Mouse (Mus musculus): ENCODE measurements around the gene A630076J17Rik. TPM values are rescaled to one million over a fixed set of nuclear protein-coding genes. Genes with fewer than 3 reads are reported as not detected.

Gene A630076J17Rik
- polyA plus RNA-seq, 2 experiments: not detected

DNA sequence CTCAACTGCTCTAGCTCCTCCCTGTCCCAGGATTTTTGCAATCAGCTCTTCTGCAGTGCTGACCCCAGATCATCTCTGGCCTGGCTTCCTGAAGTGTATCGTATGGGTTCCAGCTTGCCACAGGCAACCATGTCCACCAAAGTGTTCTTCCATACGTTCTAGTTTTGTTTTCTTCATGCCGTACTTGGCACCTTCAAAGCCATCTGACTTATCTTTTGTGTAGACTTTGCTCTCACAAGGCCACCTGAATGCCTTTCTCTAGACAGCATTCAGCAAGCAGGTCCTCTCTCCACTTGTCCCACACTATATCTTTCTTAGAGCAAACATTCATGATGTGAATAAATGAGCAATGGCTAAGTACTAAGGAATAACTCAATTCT is 13.3 kb upstream of the A630076J17Rik start:
- Histone ChIP-seq H3K4me2 (ENCODE audit: low read depth) (no peak overlapping the region), H3K27me3 (ENCODE audit: control insufficient read depth, insufficient read depth, low read length) (no peaks in the 10 kb centered on the region), H3K4me1 (replicated peaks; ENCODE audit: control insufficient read depth in 2 of 2, insufficient read depth in 2 of 2, low read length in 1 of 2) (no peaks in the 10 kb centered on the region), H3K36me3 (replicated peaks; ENCODE audit: control insufficient read depth, insufficient read depth, low read depth) (no peaks in the 10 kb centered on the region), H3K9ac (replicated peaks) (no peak overlapping the region), H3K4me3 (ENCODE audit: insufficient read depth in 1 of 2, low read depth in 2 of 2, low read length in 2 of 2) (no peak overlapping the region), H3K27ac (no peak overlapping the region), H3K9me3 (ENCODE audit: control insufficient read depth, low read length) (no peaks in the 10 kb centered on the region)
- WGBS (ENCODE audit: insufficient replicate concordance): 51% methylated on average over 3 of the region's 3 CpGs
- DNase-seq (ENCODE audit: low read depth in 3 of 3, low spot score in 3 of 3): no peak
- no peak for ATAC-seq (ENCODE audit: insufficient read depth)
- TF ChIP-seq CTCF (IDR thresholded peaks at IDR 0.05; ENCODE audit: low read depth): no peak
- TF ChIP-seq EP300 (IDR thresholded peaks at IDR 0.05; ENCODE audit: low read depth): no peak

DNA sequence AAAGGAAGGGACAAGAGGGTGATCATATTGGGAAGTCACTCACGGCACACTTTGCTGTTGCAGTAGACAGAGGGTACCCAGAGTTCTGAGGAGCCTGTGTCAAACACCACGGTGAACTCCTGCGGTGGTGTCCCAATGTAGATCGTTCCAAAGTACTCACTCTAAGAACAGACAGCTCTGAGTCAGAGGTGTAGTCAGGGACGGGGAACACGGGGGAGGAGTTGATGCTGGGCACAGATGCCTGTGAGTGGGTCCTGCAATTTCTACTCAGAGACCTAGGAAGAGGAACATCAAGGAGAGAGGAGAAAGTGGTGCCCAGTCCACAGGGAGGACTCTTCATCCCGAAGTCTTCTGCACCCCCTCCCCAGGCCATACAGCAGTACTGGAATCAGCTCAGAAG is 11.8 kb upstream of the A630076J17Rik start:
- Histone ChIP-seq H3K9me3 (ENCODE audit: control insufficient read depth, low read length) (no peaks in the 10 kb centered on the region), H3K36me3 (replicated peaks; ENCODE audit: control insufficient read depth, insufficient read depth, low read depth) (no peaks in the 10 kb centered on the region), H3K27ac (no peak overlapping the region), H3K4me3 (ENCODE audit: insufficient read depth in 1 of 2, low read depth in 2 of 2, low read length in 2 of 2) (no peak overlapping the region), H3K4me2 (ENCODE audit: low read depth) (no peak overlapping the region), H3K4me1 (replicated peaks; ENCODE audit: control insufficient read depth in 2 of 2, insufficient read depth in 2 of 2, low read length in 1 of 2) (no peaks in the 10 kb centered on the region), H3K9ac (replicated peaks) (no peak overlapping the region), H3K27me3 (ENCODE audit: control insufficient read depth, insufficient read depth, low read length) (no peaks in the 10 kb centered on the region)
- ATAC-seq (ENCODE audit: insufficient read depth) (no peak), DNase-seq (ENCODE audit: low read depth in 3 of 3, low spot score in 3 of 3) (no peak)
- no peak for TF ChIP-seq CTCF (IDR thresholded peaks at IDR 0.05; ENCODE audit: low read depth)
- WGBS (ENCODE audit: insufficient replicate concordance): 65% methylated on average over 7 of the region's 7 CpGs

DNA sequence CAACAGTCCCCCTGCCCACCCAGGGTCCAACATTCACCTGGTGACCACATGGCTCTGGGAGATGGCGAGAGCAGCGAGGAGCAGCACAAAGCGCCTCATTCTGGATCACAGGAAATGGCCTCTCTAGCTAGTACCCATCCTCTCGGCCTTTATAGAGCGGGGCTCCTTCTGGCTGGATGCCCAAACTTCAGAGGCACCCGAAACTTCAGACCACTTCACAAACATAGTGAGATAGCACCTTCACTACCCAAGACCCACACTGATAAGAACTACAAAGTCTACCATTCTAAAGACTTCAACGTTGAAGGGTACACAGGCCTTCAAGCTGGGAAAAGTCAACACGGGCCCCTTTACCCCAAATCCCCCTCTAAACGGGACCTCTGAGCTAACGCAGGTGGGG is 8.8 kb upstream of the A630076J17Rik start, which contains the start of gene Cym:
Cym (minus strand) TSS at position 125 of the 400 bp plus-strand sequence.
- Histone ChIP-seq H3K36me3 (replicated peaks; ENCODE audit: control insufficient read depth, insufficient read depth, low read depth) (no peaks in the 10 kb centered on the region), H3K27me3 (ENCODE audit: control insufficient read depth, insufficient read depth, low read length) (no peaks in the 10 kb centered on the region), H3K4me3 (ENCODE audit: insufficient read depth in 1 of 2, low read depth in 2 of 2, low read length in 2 of 2) (no peak within 1 kb of the TSS), H3K4me1 (replicated peaks; ENCODE audit: control insufficient read depth in 2 of 2, insufficient read depth in 2 of 2, low read length in 1 of 2) (no peaks in the 10 kb centered on the region), H3K9me3 (ENCODE audit: control insufficient read depth, low read length) (no peaks in the 10 kb centered on the region), H3K27ac (no peak within 1 kb of the TSS), H3K9ac (replicated peaks) (no peak within 1 kb of the TSS), H3K4me2 (ENCODE audit: low read depth) (no peak within 1 kb of the TSS)
- ATAC-seq (ENCODE audit: insufficient read depth): no peak
- TF ChIP-seq CTCF (IDR thresholded peaks at IDR 0.05; ENCODE audit: low read depth) (no peak), EP300 (IDR thresholded peaks at IDR 0.05; ENCODE audit: low read depth) (no peak)
- WGBS (ENCODE audit: insufficient replicate concordance): 58% methylated on average over 10 of the region's 10 CpGs
- no peak for DNase-seq (ENCODE audit: low read depth in 3 of 3, low spot score in 3 of 3)

DNA sequence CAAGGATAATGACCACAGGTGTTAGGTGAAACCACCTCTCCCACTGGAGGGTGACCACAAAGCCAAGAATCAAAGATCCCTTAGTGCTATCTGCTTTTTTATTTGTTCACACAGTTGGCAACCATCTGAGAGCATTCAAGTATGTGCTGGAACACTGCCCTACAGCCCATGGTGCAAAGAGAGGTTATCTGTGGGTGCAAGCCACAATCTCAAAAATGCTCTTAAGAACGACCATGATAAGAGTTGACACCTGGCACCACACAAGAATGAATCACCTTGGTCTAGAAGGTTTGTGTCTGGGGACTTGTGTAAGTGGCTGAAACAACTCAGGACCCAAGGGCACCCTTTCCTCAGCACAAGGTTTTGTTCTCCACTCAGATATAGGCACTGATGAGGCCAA is 7.2 kb upstream of the A630076J17Rik start:
- no peak for DNase-seq (ENCODE audit: low read depth in 3 of 3, low spot score in 3 of 3)
- Histone ChIP-seq H3K4me2 (ENCODE audit: low read depth) (no peak overlapping the region), H3K36me3 (replicated peaks; ENCODE audit: control insufficient read depth, insufficient read depth, low read depth) (no peaks in the 10 kb centered on the region), H3K9ac (replicated peaks) (no peak overlapping the region), H3K4me3 (ENCODE audit: insufficient read depth in 1 of 2, low read depth in 2 of 2, low read length in 2 of 2) (no peak overlapping the region), H3K4me1 (replicated peaks; ENCODE audit: control insufficient read depth in 2 of 2, insufficient read depth in 2 of 2, low read length in 1 of 2) (no peaks in the 10 kb centered on the region), H3K27ac (no peak overlapping the region), H3K27me3 (ENCODE audit: control insufficient read depth, insufficient read depth, low read length) (no peaks in the 10 kb centered on the region), H3K9me3 (ENCODE audit: control insufficient read depth, low read length) (no peaks in the 10 kb centered on the region)
- ATAC-seq (ENCODE audit: insufficient read depth): no peak
- WGBS (ENCODE audit: insufficient replicate concordance): 36% methylated on average over 1 of the region's 1 CpGs
- no peak for TF ChIP-seq CTCF (IDR thresholded peaks at IDR 0.05; ENCODE audit: low read depth)
- TF ChIP-seq EP300 (IDR thresholded peaks at IDR 0.05; ENCODE audit: low read depth): no peak

DNA sequence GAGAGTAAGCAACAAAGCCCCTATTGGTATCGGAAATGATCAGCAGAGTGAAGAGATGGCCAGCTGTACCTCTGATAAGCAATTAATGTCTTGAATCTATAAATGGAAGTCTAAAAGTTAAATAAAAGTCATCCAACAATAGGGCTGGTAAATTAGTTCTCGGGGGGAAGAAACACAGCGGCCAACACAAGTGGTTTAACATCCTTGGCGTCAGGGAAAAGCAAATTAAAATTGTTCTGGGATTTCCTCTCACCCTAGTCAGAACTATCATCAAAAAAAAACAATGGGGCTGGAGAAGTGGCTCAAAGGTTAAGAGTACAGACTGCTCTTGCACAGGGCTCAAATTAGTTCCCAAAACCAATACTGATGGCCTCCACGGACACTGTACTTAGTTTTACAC is 4.6 kb upstream of the A630076J17Rik start:
- ATAC-seq (ENCODE audit: insufficient read depth) (no peak), DNase-seq (ENCODE audit: low read depth in 3 of 3, low spot score in 3 of 3) (no peak)
- Histone ChIP-seq H3K27me3 (ENCODE audit: control insufficient read depth, insufficient read depth, low read length) (no peaks in the 10 kb centered on the region), H3K4me1 (replicated peaks; ENCODE audit: control insufficient read depth in 2 of 2, insufficient read depth in 2 of 2, low read length in 1 of 2) (peaks cover 0 to 2% of the 10 kb centered on the region in 2 experiments; a peak in 1 of 4 replicates), H3K4me2 (ENCODE audit: low read depth) (no peak overlapping the region), H3K9ac (replicated peaks) (no peak overlapping the region), H3K36me3 (replicated peaks; ENCODE audit: control insufficient read depth, insufficient read depth, low read depth) (no peaks in the 10 kb centered on the region), H3K9me3 (ENCODE audit: control insufficient read depth, low read length) (no peaks in the 10 kb centered on the region), H3K27ac (no peak overlapping the region), H3K4me3 (ENCODE audit: insufficient read depth in 1 of 2, low read depth in 2 of 2, low read length in 2 of 2) (no peak overlapping the region)
- WGBS (ENCODE audit: insufficient replicate concordance): 73% methylated on average over 5 of the region's 5 CpGs
- TF ChIP-seq CTCF (IDR thresholded peaks at IDR 0.05; ENCODE audit: low read depth) (no peak), EP300 (IDR thresholded peaks at IDR 0.05; ENCODE audit: low read depth) (no peak)
